ENCODE assay signal across 23 mouse cellular contexts in the genomic region with DNA sequence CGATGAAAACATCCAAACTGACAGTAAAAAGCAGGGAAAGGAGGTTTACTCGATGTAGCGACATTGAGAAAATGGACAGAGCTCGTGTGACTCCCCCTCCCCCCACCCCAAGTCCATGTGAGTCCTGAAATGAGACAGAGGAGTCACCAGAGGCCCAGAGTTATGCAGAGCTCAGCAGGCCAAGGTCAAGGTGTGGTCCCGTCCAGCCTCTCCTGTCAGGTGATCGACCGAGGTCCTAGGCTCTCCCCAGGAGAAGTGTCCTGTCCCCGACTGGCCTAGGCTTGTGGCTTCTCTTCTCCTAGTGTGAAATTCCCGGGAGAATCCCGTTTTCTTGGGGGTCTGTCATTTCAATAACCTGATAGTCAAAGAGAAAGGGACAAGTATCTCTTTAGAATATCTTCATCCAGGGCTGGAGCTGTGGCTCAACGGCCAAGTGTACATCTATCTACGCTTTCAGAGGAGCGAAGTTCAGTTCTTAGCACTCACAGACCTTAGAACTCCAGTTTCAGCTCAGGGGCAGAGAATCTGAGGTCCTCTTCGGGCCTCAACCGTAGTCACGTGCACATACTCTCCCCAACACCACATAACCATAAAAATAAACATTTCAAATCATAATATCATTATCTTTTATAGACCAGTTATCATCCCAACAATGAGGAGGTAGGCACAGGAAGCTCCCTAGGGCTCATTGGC. TPM values are rescaled to one million over a fixed set of nuclear protein-coding genes. Genes with fewer than 3 reads are reported as not detected.
DNase-seq lines count a peak whose midpoint lies in the region; ATAC-seq and TF ChIP-seq lines count a peak whose summit lies in the region.
"Had no signal": no experiment of that assay in that cellular context is flagged by ENCODE, and none has a peak within 500 bp of the region (broad histone marks: within the 10 kb centered on the region; RNA-seq: fewer than 3 reads in every experiment).

No protein-coding gene starts in this region.

- no peak overlapping the region for H3K4me3 ChIP-seq in intestine, embryonic 16.5 days (ENCODE audit: low read length)
- H3K4me3 ChIP-seq in intestine, embryonic 15.5 days (replicated peaks) = no peak overlapping the region
- H3K4me3 ChIP-seq in intestine, postnatal 0 days (ENCODE audit: low read depth, low read length) = no peak overlapping the region
- H3K4me3 ChIP-seq: embryonic facial prominence, embryonic 10.5 days; embryonic facial prominence, embryonic 12.5 days; forebrain, embryonic 12.5 days had no signal

- WGBS in intestine, embryonic 16.5 days = 76% methylated on average over 16 of the region's 16 CpGs
- 75% methylated on average over 16 of the region's 16 CpGs for WGBS in intestine, embryonic 15.5 days
- 57% methylated on average over 16 of the region's 16 CpGs for WGBS in intestine, postnatal 0 days

- H3K4me1 ChIP-seq in intestine, embryonic 16.5 days (ENCODE audit: control insufficient read depth, insufficient read depth, low read length) = 0 out of 2 replicates have a peak, but pooled peaks cover 2% of the 10 kb centered on the region
- no peaks in the 10 kb centered on the region for H3K4me1 ChIP-seq in intestine, embryonic 15.5 days (replicated peaks)
- H3K4me1 ChIP-seq in intestine, postnatal 0 days (replicated peaks; ENCODE audit: control insufficient read depth, insufficient read depth, low read length) = no peaks in the 10 kb centered on the region

- peak; percentile 67 for ATAC-seq in intestine, embryonic 16.5 days
- ATAC-seq in intestine, embryonic 15.5 days = no peak
- ATAC-seq in intestine, postnatal 0 days = peak; percentile 72
- ATAC-seq: forebrain, embryonic 14.5 days; forebrain, postnatal 0 days had no signal

- H3K4me2 ChIP-seq in intestine, embryonic 16.5 days (ENCODE audit: low read depth, low read length) = no peak overlapping the region
- H3K4me2 ChIP-seq in intestine, embryonic 15.5 days (replicated peaks) = no peak overlapping the region
- no peak overlapping the region for H3K4me2 ChIP-seq in intestine, postnatal 0 days (replicated peaks; ENCODE audit: low read depth)
- H3K4me2 ChIP-seq: embryonic facial prominence, embryonic 12.5 days; forebrain, embryonic 12.5 days had no signal

- no peaks in the 10 kb centered on the region for H3K36me3 ChIP-seq in intestine, embryonic 16.5 days (ENCODE audit: control insufficient read depth, insufficient read depth, low read length)
- no peaks in the 10 kb centered on the region for H3K36me3 ChIP-seq in intestine, embryonic 15.5 days
- no peaks in the 10 kb centered on the region for H3K36me3 ChIP-seq in intestine, postnatal 0 days (ENCODE audit: control insufficient read depth, insufficient read depth)
- H3K36me3 ChIP-seq: embryonic facial prominence, embryonic 10.5 days; embryonic facial prominence, embryonic 12.5 days; forebrain, embryonic 12.5 days had no signal

- no peaks in the 10 kb centered on the region for H3K27me3 ChIP-seq in intestine, embryonic 16.5 days (replicated peaks; ENCODE audit: control insufficient read depth, insufficient read depth, low read length)
- no peaks in the 10 kb centered on the region for H3K27me3 ChIP-seq in intestine, embryonic 15.5 days (replicated peaks)
- no peaks in the 10 kb centered on the region for H3K27me3 ChIP-seq in intestine, postnatal 0 days (replicated peaks; ENCODE audit: control insufficient read depth, insufficient read depth, low read length)
- H3K27me3 ChIP-seq: embryonic facial prominence, embryonic 12.5 days; forebrain, embryonic 12.5 days had no signal

- no peak overlapping the region for H3K27ac ChIP-seq in intestine, embryonic 16.5 days (ENCODE audit: low read length)
- no peak overlapping the region for H3K27ac ChIP-seq in intestine, embryonic 15.5 days
- H3K27ac ChIP-seq in intestine, postnatal 0 days (ENCODE audit: low read depth, low read length) = no peak overlapping the region
- H3K27ac ChIP-seq: embryonic facial prominence, embryonic 10.5 days; embryonic facial prominence, embryonic 12.5 days; forebrain, embryonic 12.5 days had no signal

- no peaks in the 10 kb centered on the region for H3K9me3 ChIP-seq in intestine, embryonic 16.5 days (ENCODE audit: control insufficient read depth, low read length)
- H3K9me3 ChIP-seq in intestine, embryonic 15.5 days = no peaks in the 10 kb centered on the region
- H3K9me3 ChIP-seq in intestine, postnatal 0 days (ENCODE audit: control insufficient read depth) = no peaks in the 10 kb centered on the region
- H3K9me3 ChIP-seq: embryonic facial prominence, embryonic 10.5 days; embryonic facial prominence, embryonic 12.5 days; forebrain, embryonic 12.5 days had no signal

- peak; percentile 80 for DNase-seq in heart, adult 11 months
- DNase-seq in heart, postnatal 4 days = no peak
- DNase-seq in cerebellum, postnatal 25 days = no peak
- DNase-seq: adrenal gland, adult 2 months; adrenal gland, postnatal 10 days; adrenal gland, postnatal 25 days; cerebellum, adult 11 months; cerebellum, adult 18-20 months; cerebellum, adult 8-10 months; cerebellum, adult 9-11 months; cerebellum, postnatal 14 days; forebrain, postnatal 0 days had no signal

- no peak overlapping the region for H3K9ac ChIP-seq in intestine, embryonic 16.5 days (ENCODE audit: low read depth, low read length)
- no peak overlapping the region for H3K9ac ChIP-seq in intestine, embryonic 15.5 days
- no peak overlapping the region for H3K9ac ChIP-seq in intestine, postnatal 0 days (ENCODE audit: low read depth, low read length)
- H3K9ac ChIP-seq: embryonic facial prominence, embryonic 12.5 days; forebrain, embryonic 12.5 days; forebrain, postnatal 0 days had no signal

- no peak for TF ChIP-seq CTCF in intestine, postnatal 0 days (IDR thresholded peaks at IDR 0.05; ENCODE audit: low read depth)

RNA-seq across cellular contexts. Expression of gene Lfng, which starts 17.9 kb away (rescaled TPM):
- total RNA-seq in heart, postnatal 4 days (2021) = 10 to 100 TPM; 11.6 to 12.1 TPM
- 11.9 and 13.4 TPM in 2 replicates for polyA plus RNA-seq in intestine, embryonic 16.5 days (2015; fragmentation: Nextera tagmentation; extraction: Ambion mirVana)
- polyA plus RNA-seq in intestine, embryonic 15.5 days (2015; fragmentation: Nextera tagmentation; extraction: Ambion mirVana) = 14.8 and 16.0 TPM in 2 replicates
- 7.1 and 7.3 TPM in 2 replicates for polyA plus RNA-seq in intestine, postnatal 0 days (2015; fragmentation: Nextera tagmentation; extraction: Ambion mirVana)

RNA-seq across cellular contexts. Expression of gene Grifin, which starts 24.4 kb away (rescaled TPM):
- not detected for total RNA-seq in heart, postnatal 4 days (2021)
- 0.70 and 0.80 TPM in 2 replicates for polyA plus RNA-seq in intestine, embryonic 16.5 days (2015; fragmentation: Nextera tagmentation; extraction: Ambion mirVana)
- polyA plus RNA-seq in intestine, embryonic 15.5 days (2015; fragmentation: Nextera tagmentation; extraction: Ambion mirVana) = 0.49 and 0.58 TPM in 2 replicates
- 1.1 and 1.5 TPM in 2 replicates for polyA plus RNA-seq in intestine, postnatal 0 days (2015; fragmentation: Nextera tagmentation; extraction: Ambion mirVana)
- total RNA-seq: adrenal gland, adult 2 months; adrenal gland, postnatal 10 days; adrenal gland, postnatal 25 days; adrenal gland, postnatal 4 days; forebrain, postnatal 0 days; MEL had no signal
- polyA plus RNA-seq: adrenal gland, adult 2 months; C2C12; embryonic facial prominence, embryonic 10.5 days; embryonic facial prominence, embryonic 14.5 days; forebrain, embryonic 12.5 days; forebrain, embryonic 14.5 days had no signal

RNA-seq across cellular contexts. Expression of gene Ttyh3, which starts 59.6 kb away (rescaled TPM):
- total RNA-seq in heart, postnatal 4 days (2021) = 10 to 100 TPM; 83.0 to 90.4 TPM
- polyA plus RNA-seq in intestine, embryonic 16.5 days (2015; fragmentation: Nextera tagmentation; extraction: Ambion mirVana) = 17.0 and 24.3 TPM in 2 replicates
- polyA plus RNA-seq in intestine, embryonic 15.5 days (2015; fragmentation: Nextera tagmentation; extraction: Ambion mirVana) = 34.5 and 34.7 TPM in 2 replicates
- 21.4 and 23.6 TPM in 2 replicates for polyA plus RNA-seq in intestine, postnatal 0 days (2015; fragmentation: Nextera tagmentation; extraction: Ambion mirVana)
